Mouse (Mus musculus): Measurements from ENCODE around the gene Pik3r3.

- peak; percentile 64 for TF ChIP-seq CTCF (IDR thresholded peaks at IDR 0.05)
- TF ChIP-seq POLR2A (IDR thresholded peaks at IDR 0.05; ENCODE audit: insufficient read depth, low read depth, low read length): no peak
Observed at GRCm38 (mm10) chr4:116282211-116282610, 60.8 kb downstream of the Pik3r3 start.

All from heart, adult 2 months (tissue).